Mouse (Mus musculus): ENCODE measurements around the gene Ptpn11.

- no peak for TF ChIP-seq GATA1 (IDR thresholded peaks at IDR 0.05; ENCODE audit: borderline replicate concordance, low read length)
- no peak for TF ChIP-seq FLI1 (IDR thresholded peaks at IDR 0.05; ENCODE audit: low read length)
These were observed 40.5 kb downstream of the Ptpn11 start for GRCm38 (mm10) chr5:121150684-121151083.
